Mouse (Mus musculus): ENCODE measurements around the gene Tmem150c.

Tmem150c gene

GRCm38 (mm10) chr5:100166591-100167491 lies 7.2 kb upstream of the Tmem150c start:
- DNase-seq (ENCODE audit: low spot score), result peak; percentile 78

GRCm38 (mm10) chr5:100163368-100163767 lies 3.8 kb upstream of the Tmem150c start:
- peak; percentile 31 for DNase-seq (ENCODE audit: low spot score)

DNA sequence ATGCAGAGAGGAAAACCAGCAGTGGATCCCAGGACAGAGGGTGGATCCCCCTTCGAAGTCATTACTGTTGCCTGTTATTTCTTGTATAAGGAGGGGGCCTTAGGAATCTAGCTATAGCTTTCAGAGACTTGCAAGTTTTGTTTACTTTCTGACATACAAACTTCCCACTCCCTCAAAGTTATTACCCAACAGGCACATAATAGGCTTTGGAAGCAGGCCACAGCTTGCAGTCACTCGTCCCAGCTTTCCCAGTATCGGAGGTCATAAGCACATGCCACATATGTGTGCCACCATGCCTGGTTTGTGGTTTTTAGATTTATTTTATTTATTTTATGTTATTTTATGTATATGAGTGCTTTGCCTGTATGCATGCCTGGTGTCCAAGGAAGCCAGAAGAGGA lies 3.2 kb upstream of the Tmem150c start:
- DNase-seq (ENCODE audit: low spot score), result peak; percentile 12

DNA sequence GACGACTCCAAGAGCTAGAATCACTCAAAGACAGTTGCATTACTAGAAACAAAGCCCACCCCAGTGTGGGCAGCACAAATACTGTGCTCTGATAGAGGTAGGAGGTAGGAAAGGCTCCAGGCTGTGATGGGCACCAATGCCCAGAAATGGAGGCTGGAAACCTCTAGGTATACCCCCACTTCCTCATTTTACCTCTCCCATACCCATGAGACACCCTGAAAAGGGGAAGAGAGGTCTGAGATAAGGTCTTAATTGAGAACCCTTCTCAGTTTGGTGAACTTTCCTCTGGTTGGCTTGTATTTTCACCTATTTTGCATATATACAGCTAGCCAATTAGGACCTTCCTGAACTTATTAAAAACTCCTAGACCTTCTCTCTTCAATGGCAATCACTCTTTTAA lies 2.4 kb upstream of the Tmem150c start:
- peak; percentile 19 for DNase-seq (ENCODE audit: low spot score)

- DNase-seq (ENCODE audit: low spot score), result peak; percentile 54
These were observed 594 bp downstream of the Tmem150c start for GRCm38 (mm10) chr5:100158791-100159637.

DNA sequence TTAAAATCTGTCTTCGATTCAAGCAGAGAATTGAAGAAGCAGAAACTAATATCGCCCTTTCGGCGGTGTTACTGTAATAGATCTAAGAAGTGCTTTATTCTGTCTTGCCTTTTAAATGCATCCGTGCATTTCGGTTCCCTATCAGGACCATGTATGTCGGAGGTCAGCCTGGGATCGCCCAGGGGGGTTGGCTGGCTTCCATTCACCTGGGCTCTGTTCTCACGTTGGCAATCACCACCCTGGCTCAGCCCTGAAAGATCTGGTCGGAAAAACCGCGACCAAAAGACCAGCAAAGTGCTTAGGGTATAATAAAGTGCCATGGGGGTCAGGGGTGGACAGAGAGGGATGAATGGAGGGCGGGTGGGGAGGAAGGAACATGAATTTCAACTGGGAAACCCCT lies 1.3 kb downstream of the Tmem150c start:
- DNase-seq (ENCODE audit: low spot score), result peak; percentile 37

DNA sequence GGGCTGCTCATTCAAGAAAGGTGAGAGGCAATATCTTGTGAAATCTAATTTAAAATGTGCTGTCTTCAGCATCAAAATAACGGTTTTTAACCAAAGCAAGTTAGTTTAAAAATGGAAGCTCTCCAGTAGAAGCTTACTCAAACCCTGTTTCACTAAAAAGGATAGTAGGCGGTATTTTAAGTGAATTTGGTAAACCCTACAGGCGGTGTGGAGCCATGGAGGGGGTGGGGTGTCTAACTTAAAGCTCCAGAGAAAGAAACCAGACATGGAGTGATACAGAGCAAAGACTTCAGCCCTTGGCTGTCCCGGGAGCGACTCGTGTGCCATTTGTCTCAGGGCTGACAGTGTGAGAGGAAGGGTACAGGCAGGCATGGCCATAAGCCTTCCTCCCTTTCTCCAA lies 4.0 kb downstream of the Tmem150c start:
- DNase-seq (ENCODE audit: low spot score), result no peak

GRCm38 (mm10) chr5:100149967-100150366 lies 9.6 kb downstream of the Tmem150c start:
- DNase-seq (ENCODE audit: low spot score), result no peak

DNA sequence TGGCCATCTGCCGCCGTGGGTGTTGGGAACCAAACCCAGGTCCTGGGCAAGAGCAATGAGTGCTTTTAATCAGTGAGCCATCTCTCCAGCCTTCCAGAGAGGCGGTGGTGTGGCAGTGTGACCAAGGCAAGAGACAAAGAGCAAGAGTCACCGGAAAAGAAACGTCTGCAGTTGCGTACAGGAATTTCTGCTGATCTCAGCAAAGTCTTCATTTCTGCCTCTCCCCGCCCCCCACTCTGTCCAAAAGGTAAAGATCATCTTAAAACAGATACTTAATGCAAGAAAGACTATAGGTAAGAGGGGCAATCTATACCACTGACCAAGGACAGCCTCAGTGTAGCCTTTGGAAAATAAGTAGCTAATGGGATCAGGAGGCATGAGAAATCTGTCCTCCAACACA lies 14.8 kb downstream of the Tmem150c start:
- DNase-seq (ENCODE audit: low spot score), result no peak

DNA sequence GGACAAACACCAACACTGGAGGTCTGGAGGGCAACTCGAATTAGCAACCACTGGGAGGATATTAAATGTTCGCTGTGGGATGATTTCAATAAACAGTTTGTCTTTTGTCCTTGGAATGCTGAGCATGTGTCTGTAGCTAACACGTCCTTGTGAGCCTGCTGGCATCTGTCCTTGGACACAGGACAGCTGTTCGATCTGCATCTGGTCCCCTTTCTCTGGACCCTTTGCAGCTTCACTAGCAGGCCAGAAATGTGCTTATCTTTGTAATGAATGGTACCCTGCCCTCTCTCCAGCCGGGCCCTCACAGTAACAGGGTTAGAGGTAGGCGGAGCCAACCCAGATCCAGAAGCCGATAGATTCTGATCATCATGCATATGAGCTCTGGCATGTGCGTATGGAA lies 32.3 kb downstream of the Tmem150c start:
- DNase-seq (ENCODE audit: low spot score), result peak; percentile 37

GRCm38 (mm10) chr5:100125409-100126123 lies 34.0 kb downstream of the Tmem150c start:
- DNase-seq (ENCODE audit: low spot score), result peak; percentile 25

- DNase-seq (ENCODE audit: low spot score), result peak; percentile 18
These were observed 35.1 kb downstream of the Tmem150c start for GRCm38 (mm10) chr5:100124530-100124929.

GRCm38 (mm10) chr5:100123283-100123682 lies 36.3 kb downstream of the Tmem150c start:
- DNase-seq (ENCODE audit: low spot score), result no peak

- DNase-seq (ENCODE audit: low spot score), result peak; percentile 23
These were observed 38.4 kb downstream of the Tmem150c start for GRCm38 (mm10) chr5:100121170-100121569.

- DNase-seq (ENCODE audit: low spot score), result peak; percentile 46
These were observed 38.9 kb downstream of the Tmem150c start for GRCm38 (mm10) chr5:100120711-100121141.

DNA sequence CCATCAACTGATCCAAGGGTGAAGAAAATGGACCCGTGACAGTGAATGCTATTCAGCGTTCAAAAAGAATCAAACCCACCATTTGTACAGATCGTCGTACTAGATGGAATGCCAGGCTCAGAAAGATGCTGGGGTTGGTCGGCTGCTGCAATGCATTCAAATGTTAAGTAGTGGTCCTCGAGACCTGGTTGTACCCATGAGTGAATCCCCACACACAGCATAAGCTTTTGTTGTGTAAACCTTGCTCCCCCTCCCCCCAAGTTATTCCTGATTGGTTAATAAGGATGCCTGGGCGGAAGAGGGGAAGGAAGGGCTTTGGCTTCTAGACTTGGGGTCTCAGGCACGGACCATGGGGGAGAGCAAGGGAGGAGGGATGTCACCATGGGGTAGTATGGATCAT lies 40.3 kb downstream of the Tmem150c start:
- peak; percentile 13 for DNase-seq (ENCODE audit: low spot score)

DNA sequence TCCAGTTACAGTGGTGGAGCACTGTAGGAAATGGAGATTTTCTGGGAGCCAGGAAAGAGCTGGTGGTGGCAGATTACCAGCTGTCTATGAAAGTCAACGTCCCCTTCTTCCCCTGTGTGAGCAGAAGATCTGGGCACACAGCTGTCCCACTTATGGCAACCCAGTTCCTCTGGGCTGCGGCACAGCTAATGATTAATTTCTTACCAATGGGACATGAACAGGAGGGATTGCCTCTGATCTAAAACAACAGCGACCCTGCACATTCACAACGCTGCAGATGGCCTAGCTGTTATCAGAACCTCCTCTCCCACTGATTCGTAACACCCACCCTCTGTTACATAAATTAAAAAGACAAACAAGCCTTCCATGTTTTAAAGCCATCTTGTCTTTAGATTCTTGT lies 46.2 kb downstream of the Tmem150c start:
- peak; percentile 20 for DNase-seq (ENCODE audit: low spot score)

GRCm38 (mm10) chr5:100110581-100110980 lies 49.0 kb downstream of the Tmem150c start:
- no peak for DNase-seq (ENCODE audit: low spot score)

GRCm38 (mm10) chr5:100109543-100110282 lies 49.9 kb downstream of the Tmem150c start:
- DNase-seq (ENCODE audit: low spot score), result peak; percentile 33

DNA sequence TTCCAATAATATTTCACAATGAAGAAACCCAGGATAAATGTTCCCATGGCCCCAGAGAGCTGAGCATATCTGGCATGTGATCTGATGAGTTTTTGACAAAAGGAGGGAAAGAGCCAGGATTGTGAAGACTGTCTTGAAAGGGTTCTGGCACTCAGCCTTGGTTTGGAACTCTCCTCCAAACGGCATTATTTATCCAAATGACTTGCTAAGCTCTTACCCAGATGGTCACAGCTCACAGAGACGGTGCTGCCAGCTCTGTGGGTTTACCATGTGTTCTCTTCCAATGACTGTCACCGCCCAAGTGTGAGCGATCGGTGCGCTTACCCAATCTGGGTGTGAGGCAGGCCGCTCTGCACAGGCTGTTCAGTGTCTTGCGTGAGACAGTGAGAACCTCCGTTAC lies 50.7 kb downstream of the Tmem150c start:
- DNase-seq (ENCODE audit: low spot score), result no peak

GRCm38 (mm10) chr5:100102395-100102794 lies 57.2 kb downstream of the Tmem150c start:
- no peak for DNase-seq (ENCODE audit: low spot score)
